Mouse (Mus musculus) CH12.LX (cell line): Measurements from ENCODE around the gene Dnajc13. TPM values are rescaled to one million over a fixed set of nuclear protein-coding genes. Genes with fewer than 3 reads are reported as not detected.
A peak's percentile ranks its signal among the peaks of the same experiment; 100 is the strongest.

Experiments
- DNase-seq: peaks from one replicate; pipeline ENCODE4 v3.0.0-alpha.2; 2013; ENCODE audit errors: extremely low read depth
- H3K27ac ChIP-seq: 2 replicates; pipeline ENCODE4 v1.5.1; 2012; ENCODE audit warnings: low read depth, mild to moderate bottlenecking, control low read depth, moderate library complexity; ENCODE audit not compliant: insufficient read depth
- H3K27me3 ChIP-seq: replicated peaks from 2 replicates; pipeline ENCODE3; 2012; ENCODE audit warnings: inconsistent platforms
- H3K36me3 ChIP-seq, 2 experiments: replicated peaks in 1 of 2; 2 replicates each; pipeline versions ENCODE3 to v1.6.1; 2012; ENCODE audit warnings: inconsistent platforms in 1 of 2, low read length in 1 of 2, mild to moderate bottlenecking in 1 of 2, mixed read lengths in 1 of 2, moderate library complexity in 1 of 2; ENCODE audit not compliant: control insufficient read depth in 1 of 2, insufficient read depth in 1 of 2
- H3K4me1 ChIP-seq, 2 experiments: 2 replicates each; pipeline ENCODE4 v1.6.1; 2012; ENCODE audit warnings: inconsistent platforms in 1 of 2, moderate library complexity in 1 of 2; ENCODE audit not compliant: insufficient read depth in 2 of 2, control insufficient read depth in 1 of 2
- H3K4me2 ChIP-seq: 2 replicates; pipeline ENCODE4 v1.6.1; 2012; ENCODE audit warnings: low read depth, mild to moderate bottlenecking, control low read depth; ENCODE audit not compliant: poor library complexity, insufficient read depth, severe bottlenecking
- H3K4me3 ChIP-seq, 3 experiments: fragments of 150-350 bp in 1 of 3; sonication (generic) in 1 of 3; replicated peaks in 1 of 3; 2 replicates each; pipeline versions ENCODE3 to v1.5.1; 2011 to 2012; ENCODE audit warnings: low read depth in 2 of 3, low read length in 2 of 3, mild to moderate bottlenecking in 2 of 3, moderate library complexity in 2 of 3, control low read depth in 1 of 3, improper control_type of control experiment in 1 of 3, inconsistent platforms in 1 of 3, mixed read lengths in 1 of 3; ENCODE audit not compliant: poor library complexity in 1 of 3
- H3K79me2 ChIP-seq: replicated peaks from 2 replicates; pipeline ENCODE4 v1.6.1; 2012; ENCODE audit warnings: mild to moderate bottlenecking, moderate library complexity; ENCODE audit not compliant: control insufficient read depth, poor library complexity, insufficient read depth, severe bottlenecking; ENCODE audit errors: extremely low read depth
- H3K9ac ChIP-seq: 2 replicates; pipeline ENCODE4 v1.6.1; 2012; ENCODE audit warnings: low read depth, mild to moderate bottlenecking, control low read depth, moderate library complexity; ENCODE audit not compliant: insufficient read depth
- H3K9me3 ChIP-seq: replicated peaks from 2 replicates; pipeline ENCODE3; 2012; ENCODE audit warnings: low read length, inconsistent platforms, mixed read lengths
- BHLHE40 ChIP-seq: IDR thresholded peaks from 2 replicates; pipeline ENCODE4 v1.6.1; 2011; ENCODE audit warnings: mild to moderate bottlenecking, low read depth, low read length, improper control_type of control experiment
- CHD1 ChIP-seq: IDR thresholded peaks from 2 replicates; pipeline ENCODE4 v1.6.1; 2012; ENCODE audit warnings: low read depth, low read length, improper control_type of control experiment, inconsistent platforms
- CHD2 ChIP-seq: IDR thresholded peaks from 2 replicates; pipeline ENCODE4 v1.6.1; 2011; ENCODE audit warnings: low read length, improper control_type of control experiment
- CTCF ChIP-seq, 2 experiments: IDR thresholded peaks in 1 of 2; conservative IDR thresholded peaks in 1 of 2; 2 replicates each; pipeline ENCODE4 v1.5.1; 2011 to 2012; ENCODE audit warnings: low read depth in 2 of 2, low read length in 2 of 2, improper control_type of control experiment in 1 of 2, inconsistent platforms in 1 of 2, mild to moderate bottlenecking in 1 of 2, moderate library complexity in 1 of 2
- E2F4 ChIP-seq: IDR thresholded peaks from 2 replicates; pipeline ENCODE4 v1.6.1; 2011; ENCODE audit warnings: low read depth, low read length, improper control_type of control experiment; ENCODE audit not compliant: insufficient replicate concordance
- ELF1 ChIP-seq: IDR thresholded peaks from 2 replicates; pipeline ENCODE4 v1.6.1; 2014; ENCODE audit warnings: low read depth, mild to moderate bottlenecking, inconsistent platforms, low read length, improper control_type of control experiment
- EP300 ChIP-seq: IDR thresholded peaks from 2 replicates; pipeline ENCODE4 v1.6.1; 2011; ENCODE audit warnings: low read length, improper control_type of control experiment
- ETS1 ChIP-seq: conservative IDR thresholded peaks from 2 replicates; pipeline ENCODE4 v1.6.1; 2012; ENCODE audit warnings: low read depth, mild to moderate bottlenecking, inconsistent platforms, low read length, improper control_type of control experiment, moderate library complexity
- GABPA ChIP-seq: IDR thresholded peaks from 2 replicates; pipeline ENCODE4 v1.6.1; 2012; ENCODE audit warnings: low read depth, low read length, improper control_type of control experiment, inconsistent platforms; ENCODE audit not compliant: insufficient replicate concordance
- IRF4 ChIP-seq: IDR thresholded peaks from 2 replicates; pipeline ENCODE4 v1.6.1; 2014; ENCODE audit warnings: low read depth, mild to moderate bottlenecking, inconsistent platforms, low read length, improper control_type of control experiment
- KAT2A ChIP-seq: IDR thresholded peaks from 2 replicates; pipeline ENCODE4 v1.6.1; 2012; ENCODE audit warnings: low read length, improper control_type of control experiment, inconsistent platforms; ENCODE audit not compliant: insufficient replicate concordance
- MAFK ChIP-seq: IDR thresholded peaks from 2 replicates; pipeline ENCODE4 v1.6.1; 2011; ENCODE audit warnings: low read length, improper control_type of control experiment; ENCODE audit not compliant: insufficient replicate concordance
- MAX ChIP-seq: IDR thresholded peaks from 2 replicates; pipeline ENCODE4 v1.6.1; 2011; ENCODE audit warnings: low read length, improper control_type of control experiment
- MAZ ChIP-seq: IDR thresholded peaks from 2 replicates; pipeline ENCODE4 v1.6.1; 2012; ENCODE audit warnings: low read depth, mild to moderate bottlenecking, inconsistent platforms, low read length, improper control_type of control experiment, moderate library complexity
- MEF2A ChIP-seq: IDR thresholded peaks from 2 replicates; pipeline ENCODE4 v1.6.1; 2014; ENCODE audit warnings: low read depth, mild to moderate bottlenecking, inconsistent platforms, low read length, improper control_type of control experiment, borderline replicate concordance
- MXI1 ChIP-seq: IDR thresholded peaks from 2 replicates; pipeline ENCODE4 v1.6.1; 2011; ENCODE audit warnings: mild to moderate bottlenecking, low read depth, low read length, improper control_type of control experiment
- POLR2AphosphoS2 ChIP-seq: IDR thresholded peaks from 2 replicates; pipeline ENCODE4 v1.6.1; 2011; ENCODE audit warnings: low read depth, low read length, improper control_type of control experiment
- RAD21 ChIP-seq: IDR thresholded peaks from 2 replicates; pipeline ENCODE4 v1.6.1; 2011; ENCODE audit warnings: low read depth, mild to moderate bottlenecking, low read length, improper control_type of control experiment, moderate library complexity
- RCOR1 ChIP-seq: conservative IDR thresholded peaks from 2 replicates; pipeline ENCODE4 v1.6.1; 2012; ENCODE audit warnings: low read depth, mild to moderate bottlenecking, inconsistent platforms, low read length, improper control_type of control experiment
- SIN3A ChIP-seq: IDR thresholded peaks from 2 replicates; pipeline ENCODE4 v1.6.1; 2012; ENCODE audit warnings: low read length, improper control_type of control experiment, inconsistent platforms
- SMC3 ChIP-seq: IDR thresholded peaks from 2 replicates; pipeline ENCODE4 v1.6.1; 2011; ENCODE audit warnings: low read depth, low read length, improper control_type of control experiment
- TCF12 ChIP-seq: IDR thresholded peaks from 2 replicates; pipeline ENCODE4 v1.6.1; 2014; ENCODE audit warnings: low read depth, mild to moderate bottlenecking, inconsistent platforms, low read length, improper control_type of control experiment
- USF2 ChIP-seq: conservative IDR thresholded peaks from 2 replicates; pipeline ENCODE4 v1.6.1; 2011; ENCODE audit warnings: low read depth, low read length, improper control_type of control experiment
- ZKSCAN1 ChIP-seq: IDR thresholded peaks from 2 replicates; pipeline ENCODE4 v1.6.1; 2012; ENCODE audit warnings: low read depth, inconsistent platforms, low read length, improper control_type of control experiment, borderline replicate concordance
- ZMIZ1 ChIP-seq: IDR thresholded peaks from 2 replicates; pipeline ENCODE4 v1.6.1; 2012; ENCODE audit warnings: low read depth, mild to moderate bottlenecking, inconsistent platforms, low read length, improper control_type of control experiment
- ZNF384 ChIP-seq: IDR thresholded peaks from 2 replicates; pipeline ENCODE4 v1.6.1; 2012; ENCODE audit warnings: low read depth, low read length, improper control_type of control experiment, inconsistent platforms
- dilution Hi-C: fragments of 300-500 bp; cut with MboI; formaldehyde crosslinking; loops from 2 replicates; pipeline ENCODE4 v1.14.3; 2020; ENCODE audit warnings: low sequenced_read_pairs; ENCODE audit not compliant: extremely low pct_unique_long_range_greater_than_20kb, extremely low pct_ligation_motif_present
- in situ Hi-C: fragments of 300-500 bp; cut with MboI; formaldehyde crosslinking; loops from 3 replicates; pipeline ENCODE4 v1.14.3; 2019; ENCODE audit warnings: low sequenced_read_pairs, low pct_ligation_motif_present, low pct_unique_long_range_greater_than_20kb, mixed read lengths
- polyA plus RNA-seq: library from polyadenylated mRNA; unstranded; fragments of >175 nt; gene quantifications from 2 replicates; pipeline ENCODE4 v1.2.1, GENCODE M21; 2012; ENCODE audit warnings: low read depth; ENCODE audit not compliant: insufficient read length
- total RNA-seq, 2 experiments: library from RNA; depleted of rRNA; stranded (reverse); fragments of 300-350 nt in 1 of 2; fragments of >200 nt in 1 of 2; gene quantifications; 2 replicates each; pipeline ENCODE4 v1.2.3; 2012 to 2014

Gene Dnajc13
- total and polyA plus RNA-seq, 3 experiments: 30.1 to 51.9 (median 30.4) TPM

GRCm38 (mm10) chr9:104269349-104269871, 6.7 kb upstream of the Dnajc13 start:
- no peaks in the 10 kb centered on the region for H3K27me3 ChIP-seq
- H3K4me1 ChIP-seq: peaks cover 4 to 15% of the 10 kb centered on the region in 2 experiments; a peak in 2 of 4 replicates
- H3K4me2 ChIP-seq: peak overlapping the region; percentile 43; the same call in 1 of the 2 replicates
- dilution Hi-C loops: no loop called here
- no peaks in the 10 kb centered on the region for H3K36me3 ChIP-seq
- no peaks in the 10 kb centered on the region for H3K79me2 ChIP-seq
- H3K9ac ChIP-seq: no peak overlapping the region
- peaks cover 11% of the 10 kb centered on the region for H3K9me3 ChIP-seq
- no peak overlapping the region for H3K4me3 ChIP-seq
- TF ChIP-seq SMC3: no peak
- no peak for TF ChIP-seq CHD1
- TF ChIP-seq MXI1: no peak
- no peak for TF ChIP-seq CTCF (conservative IDR thresholded peaks at IDR 0.05 in 1 of 2, IDR thresholded peaks at IDR 0.05 in 1 of 2; ENCODE audit: low read depth in 2 of 2, low read length in 2 of 2)
- no peak for TF ChIP-seq SIN3A
- 0 out of 2 replicates have a peak, but pooled peaks have one; percentile 41 for TF ChIP-seq RCOR1
- TF ChIP-seq CHD2: no peak
- TF ChIP-seq ZKSCAN1: no peak
- TF ChIP-seq USF2: no peak
- TF ChIP-seq MEF2A: no peak
- TF ChIP-seq ETS1: peak; percentile 83
- peak; percentile 60; the same call in 1 of the 2 replicates for TF ChIP-seq TCF12
- no peak for TF ChIP-seq ELF1
- no peak for TF ChIP-seq ZMIZ1
- peak; percentile 75 for TF ChIP-seq IRF4
- TF ChIP-seq BHLHE40: peak; percentile 44
- TF ChIP-seq MAFK: peak; percentile 99
- TF ChIP-seq EP300: peak; percentile 61
- TF ChIP-seq KAT2A: no peak
- DNase-seq: peak; percentile 69
- in situ Hi-C loops: no loop called here
- H3K27ac ChIP-seq: no peak overlapping the region

GRCm38 (mm10) chr9:104264567-104264966, 1.8 kb upstream of the Dnajc13 start:
- no peak for TF ChIP-seq ZNF384
- TF ChIP-seq RAD21: no peak
- no peak for TF ChIP-seq SMC3
- TF ChIP-seq GABPA: no peak
- TF ChIP-seq CHD1: no peak
- TF ChIP-seq E2F4: no peak
- TF ChIP-seq KAT2A: no peak
- no peak for TF ChIP-seq POLR2AphosphoS2
- TF ChIP-seq MAX: no peak
- TF ChIP-seq MAFK: no peak
- no peak for TF ChIP-seq MAZ
- TF ChIP-seq ZMIZ1: no peak
- no peak for TF ChIP-seq USF2
- no peak for TF ChIP-seq IRF4
- TF ChIP-seq BHLHE40: no peak
- no peak for DNase-seq
- H3K4me3 ChIP-seq: no peak overlapping the region
- no peak overlapping the region for H3K9ac ChIP-seq
- no peak overlapping the region for H3K27ac ChIP-seq
- peaks cover 0 to 11% of the 10 kb centered on the region in 2 experiments for H3K36me3 ChIP-seq
- dilution Hi-C loops (no loop called here), in situ Hi-C loops (no loop called here)
- no peak overlapping the region for H3K4me2 ChIP-seq
- peaks cover 25% of the 10 kb centered on the region for H3K79me2 ChIP-seq
- H3K27me3 ChIP-seq: no peaks in the 10 kb centered on the region
- peaks cover 4 to 36% of the 10 kb centered on the region in 2 experiments for H3K4me1 ChIP-seq
- H3K9me3 ChIP-seq: no peaks in the 10 kb centered on the region
